Mouse (Mus musculus): ENCODE results near the gene Prox1. TPM values are rescaled to one million over a fixed set of nuclear protein-coding genes. Genes with fewer than 3 reads are reported as not detected.

Gene Prox1
- polyA plus RNA-seq, 1 experiment from 2014 or later, result 12.1 TPM

- H3K4me3 ChIP-seq (ENCODE audit: low read depth, low read length), result no peak overlapping the region
These were observed 41.7 kb downstream of the Prox1 start for GRCm38 (mm10) chr1:190128674-190129322.

GRCm38 (mm10) chr1:190127878-190128277, 42.6 kb downstream of the Prox1 start:
- no peak overlapping the region for H3K27ac ChIP-seq (ENCODE audit: low read depth, low read length)
- no peak for DNase-seq (ENCODE audit: low spot score)
- no peaks in the 10 kb centered on the region; the same call in 1 of the 2 replicates for H3K36me3 ChIP-seq (ENCODE audit: control insufficient read depth, insufficient read depth, low read length)

More at GRCm38 (mm10) chr1:190128674-190129322, 41.7 kb downstream of the Prox1 start:
- H3K36me3 ChIP-seq (ENCODE audit: control insufficient read depth, insufficient read depth, low read length), result no peaks in the 10 kb centered on the region; the same call in 1 of the 2 replicates
- no peak overlapping the region for H3K9ac ChIP-seq (ENCODE audit: low read depth, low read length)
- peaks cover 7% of the 10 kb centered on the region for H3K4me1 ChIP-seq (replicated peaks; ENCODE audit: control insufficient read depth, insufficient read depth, low read length)
- no peaks in the 10 kb centered on the region for H3K9me3 ChIP-seq (ENCODE audit: control insufficient read depth, low read length)
- no peak for ATAC-seq (replicated peaks; ENCODE audit: low FRiP score)
- no peaks in the 10 kb centered on the region for H3K27me3 ChIP-seq (replicated peaks; ENCODE audit: control insufficient read depth, insufficient read depth, low read length)
- no peak overlapping the region for H3K27ac ChIP-seq (ENCODE audit: low read depth, low read length)
- whole genome bisulfite sequencing, result 66% methylated on average over 12 of the region's 12 CpGs
- DNase-seq (ENCODE audit: low spot score), result no peak
- H3K4me2 ChIP-seq, result no peak overlapping the region

GRCm38 (mm10) chr1:190127163-190127795, 43.2 kb downstream of the Prox1 start:
- Histone ChIP-seq H3K9me3 (ENCODE audit: control insufficient read depth, low read length) (no peaks in the 10 kb centered on the region), H3K4me3 (ENCODE audit: low read depth, low read length) (no peak overlapping the region), H3K9ac (ENCODE audit: low read depth, low read length) (no peak overlapping the region), H3K4me2 (no peak overlapping the region), H3K27me3 (replicated peaks; ENCODE audit: control insufficient read depth, insufficient read depth, low read length) (no peaks in the 10 kb centered on the region), H3K36me3 (ENCODE audit: control insufficient read depth, insufficient read depth, low read length) (no peaks in the 10 kb centered on the region; the same call in 1 of the 2 replicates), H3K4me1 (replicated peaks; ENCODE audit: control insufficient read depth, insufficient read depth, low read length) (peaks cover 7% of the 10 kb centered on the region), H3K27ac (ENCODE audit: low read depth, low read length) (no peak overlapping the region)
- WGBS, result 68% methylated on average over 6 of the region's 6 CpGs
- ATAC-seq (replicated peaks; ENCODE audit: low FRiP score) (no peak), DNase-seq (ENCODE audit: low spot score) (no peak)

More at GRCm38 (mm10) chr1:190127878-190128277, 42.6 kb downstream of the Prox1 start:
- ATAC-seq (replicated peaks; ENCODE audit: low FRiP score), result no peak
- peaks cover 7% of the 10 kb centered on the region for H3K4me1 ChIP-seq (replicated peaks; ENCODE audit: control insufficient read depth, insufficient read depth, low read length)
- H3K9ac ChIP-seq (ENCODE audit: low read depth, low read length), result no peak overlapping the region
- no peak overlapping the region for H3K4me2 ChIP-seq
- 64% methylated on average over 5 of the region's 5 CpGs for WGBS
- no peak overlapping the region for H3K4me3 ChIP-seq (ENCODE audit: low read depth, low read length)
- H3K9me3 ChIP-seq (ENCODE audit: control insufficient read depth, low read length), result no peaks in the 10 kb centered on the region
- H3K27me3 ChIP-seq (replicated peaks; ENCODE audit: control insufficient read depth, insufficient read depth, low read length), result no peaks in the 10 kb centered on the region

GRCm38 (mm10) chr1:190124961-190125739, 45.4 kb downstream of the Prox1 start:
- no peak for DNase-seq (ENCODE audit: low spot score)
- H3K27ac ChIP-seq (ENCODE audit: low read depth, low read length), result no peak overlapping the region
- ATAC-seq (replicated peaks; ENCODE audit: low FRiP score), result peak; percentile 67
- H3K36me3 ChIP-seq (ENCODE audit: control insufficient read depth, insufficient read depth, low read length), result no peaks in the 10 kb centered on the region; the same call in 1 of the 2 replicates
- H3K4me2 ChIP-seq, result no peak overlapping the region
- H3K4me1 ChIP-seq (replicated peaks; ENCODE audit: control insufficient read depth, insufficient read depth, low read length), result peaks cover 3% of the 10 kb centered on the region; the same call in 1 of the 2 replicates
- H3K9me3 ChIP-seq (ENCODE audit: control insufficient read depth, low read length), result no peaks in the 10 kb centered on the region
- H3K27me3 ChIP-seq (replicated peaks; ENCODE audit: control insufficient read depth, insufficient read depth, low read length), result no peaks in the 10 kb centered on the region
- H3K4me3 ChIP-seq (ENCODE audit: low read depth, low read length), result no peak overlapping the region
- H3K9ac ChIP-seq (ENCODE audit: low read depth, low read length), result no peak overlapping the region
- WGBS, result 70% methylated on average over 14 of the region's 14 CpGs

GRCm38 (mm10) chr1:190123404-190123803, 47.1 kb downstream of the Prox1 start:
- no peak overlapping the region for H3K4me3 ChIP-seq (ENCODE audit: low read depth, low read length)
- 0 out of 2 replicates have a peak, but pooled peaks cover 3% of the 10 kb centered on the region for H3K4me1 ChIP-seq (replicated peaks; ENCODE audit: control insufficient read depth, insufficient read depth, low read length)
- no peaks in the 10 kb centered on the region for H3K9me3 ChIP-seq (ENCODE audit: control insufficient read depth, low read length)
- ATAC-seq (replicated peaks; ENCODE audit: low FRiP score) (no peak), DNase-seq (ENCODE audit: low spot score) (no peak)
- H3K36me3 ChIP-seq (ENCODE audit: control insufficient read depth, insufficient read depth, low read length), result no peaks in the 10 kb centered on the region
- H3K4me2 ChIP-seq, result no peak overlapping the region
- no peaks in the 10 kb centered on the region for H3K27me3 ChIP-seq (replicated peaks; ENCODE audit: control insufficient read depth, insufficient read depth, low read length)
- H3K27ac ChIP-seq (ENCODE audit: low read depth, low read length), result no peak overlapping the region
- no peak overlapping the region for H3K9ac ChIP-seq (ENCODE audit: low read depth, low read length)
- 88% methylated on average over 13 of the region's 13 CpGs for WGBS

GRCm38 (mm10) chr1:190115985-190116384, 54.5 kb downstream of the Prox1 start:
- no peak for DNase-seq (ENCODE audit: low spot score)
- no peak for ATAC-seq (replicated peaks; ENCODE audit: low FRiP score)
- no peak overlapping the region for H3K4me3 ChIP-seq (ENCODE audit: low read depth, low read length)
- H3K36me3 ChIP-seq (ENCODE audit: control insufficient read depth, insufficient read depth, low read length), result no peaks in the 10 kb centered on the region
- H3K9ac ChIP-seq (ENCODE audit: low read depth, low read length), result no peak overlapping the region
- H3K27me3 ChIP-seq (replicated peaks; ENCODE audit: control insufficient read depth, insufficient read depth, low read length), result no peaks in the 10 kb centered on the region
- H3K4me2 ChIP-seq, result no peak overlapping the region
- 0 out of 2 replicates have a peak, but pooled peaks cover 3% of the 10 kb centered on the region for H3K9me3 ChIP-seq (ENCODE audit: control insufficient read depth, low read length)
- H3K27ac ChIP-seq (ENCODE audit: low read depth, low read length), result no peak overlapping the region
- H3K4me1 ChIP-seq (replicated peaks; ENCODE audit: control insufficient read depth, insufficient read depth, low read length), result no peaks in the 10 kb centered on the region
- 72% methylated on average over 1 of the region's 1 CpGs for WGBS

GRCm38 (mm10) chr1:190111741-190112140, 58.8 kb downstream of the Prox1 start:
- WGBS, result 81% methylated on average over 6 of the region's 6 CpGs

GRCm38 (mm10) chr1:190107587-190107986, 62.9 kb downstream of the Prox1 start:
- no peak for DNase-seq (ENCODE audit: low spot score)
- Histone ChIP-seq H3K9ac (ENCODE audit: low read depth, low read length) (no peak overlapping the region), H3K36me3 (ENCODE audit: control insufficient read depth, insufficient read depth, low read length) (no peaks in the 10 kb centered on the region), H3K4me2 (no peak overlapping the region), H3K4me1 (replicated peaks; ENCODE audit: control insufficient read depth, insufficient read depth, low read length) (no peaks in the 10 kb centered on the region), H3K27ac (ENCODE audit: low read depth, low read length) (no peak overlapping the region), H3K4me3 (ENCODE audit: low read depth, low read length) (no peak overlapping the region), H3K9me3 (ENCODE audit: control insufficient read depth, low read length) (no peaks in the 10 kb centered on the region; the same call in 1 of the 2 replicates), H3K27me3 (replicated peaks; ENCODE audit: control insufficient read depth, insufficient read depth, low read length) (no peaks in the 10 kb centered on the region)
- 91% methylated on average over 1 of the region's 1 CpGs for WGBS
- 0 out of 2 replicates have a peak, but pooled peaks have one; percentile 6 for ATAC-seq (replicated peaks; ENCODE audit: low FRiP score)

More at GRCm38 (mm10) chr1:190111741-190112140, 58.8 kb downstream of the Prox1 start:
- ATAC-seq (replicated peaks; ENCODE audit: low FRiP score) (no peak), DNase-seq (ENCODE audit: low spot score) (no peak)
- Histone ChIP-seq H3K27ac (ENCODE audit: low read depth, low read length) (no peak overlapping the region), H3K4me2 (no peak overlapping the region), H3K4me3 (ENCODE audit: low read depth, low read length) (no peak overlapping the region), H3K4me1 (replicated peaks; ENCODE audit: control insufficient read depth, insufficient read depth, low read length) (no peaks in the 10 kb centered on the region), H3K9me3 (ENCODE audit: control insufficient read depth, low read length) (peaks cover 3% of the 10 kb centered on the region; the same call in 1 of the 2 replicates), H3K27me3 (replicated peaks; ENCODE audit: control insufficient read depth, insufficient read depth, low read length) (no peaks in the 10 kb centered on the region), H3K36me3 (ENCODE audit: control insufficient read depth, insufficient read depth, low read length) (no peaks in the 10 kb centered on the region), H3K9ac (ENCODE audit: low read depth, low read length) (no peak overlapping the region)
